Mouse (Mus musculus): Measurements from ENCODE around the gene Tcf12.

GRCm38 (mm10) chr9:71944801-71945200, 166.9 kb downstream of the Tcf12 start:
- TF ChIP-seq CTCF (IDR thresholded peaks at IDR 0.05; ENCODE audit: low read depth, low read length), result no peak
- no peak for TF ChIP-seq POLR2A (IDR thresholded peaks at IDR 0.05; ENCODE audit: extremely low read depth, insufficient read depth, low read length)
